Mouse (Mus musculus) embryonic fibroblast, embryonic 13.5 days (primary cell): ENCODE measurements around the gene Ralgps1.

ENCODE experiments used
- CTCF ChIP-seq: IDR thresholded peaks from 2 replicates; pipeline ENCODE4 v1.5.1; 2011; ENCODE audit warnings: mild to moderate bottlenecking, control low read depth, low read length, moderate library complexity, borderline replicate concordance; ENCODE audit not compliant: insufficient read depth
- POLR2A ChIP-seq: IDR thresholded peaks from 2 replicates; pipeline ENCODE4 v1.6.1; 2011; ENCODE audit warnings: low read depth, mild to moderate bottlenecking, control low read depth, low read length, moderate library complexity

DNA sequence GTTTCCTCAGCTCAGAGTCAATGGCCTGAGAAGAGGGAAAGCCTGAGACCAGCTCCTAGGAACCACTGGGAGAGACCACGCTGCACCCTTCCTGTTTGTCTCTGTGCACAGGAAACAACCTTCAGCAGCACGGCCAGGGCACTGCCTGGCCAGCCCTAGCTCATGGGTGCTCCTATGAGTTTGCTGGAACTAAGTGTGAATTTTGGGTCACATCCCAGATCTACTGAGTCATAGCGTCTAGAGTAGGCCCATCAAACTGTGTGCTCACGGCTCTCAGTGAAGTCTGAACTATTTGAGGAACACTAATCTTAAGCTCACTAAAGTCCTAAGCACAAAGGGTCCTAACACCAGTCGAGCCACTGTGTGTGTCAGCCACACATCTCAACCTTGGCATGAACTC, 166.3 kb downstream of the Ralgps1 start:
- TF ChIP-seq POLR2A, result no peak
- TF ChIP-seq CTCF, result no peak
